Mouse (Mus musculus): ENCODE results near the gene Bcl2a1d. TPM values are rescaled to one million over a fixed set of nuclear protein-coding genes. Genes with fewer than 3 reads are reported as not detected.
A peak's percentile ranks its signal among the peaks of the same experiment; 100 is the strongest.
"Not testable (repeated sequence)": the region's sequence is repeated elsewhere in the genome, so short reads cannot be mapped to it uniquely, and the experiment has no call there.

Gene Bcl2a1d
- polyA plus RNA-seq (2015; fragmentation: Nextera tagmentation; extraction: Ambion mirVana), result 0.39 and 1.1 TPM in 2 replicates

DNA sequence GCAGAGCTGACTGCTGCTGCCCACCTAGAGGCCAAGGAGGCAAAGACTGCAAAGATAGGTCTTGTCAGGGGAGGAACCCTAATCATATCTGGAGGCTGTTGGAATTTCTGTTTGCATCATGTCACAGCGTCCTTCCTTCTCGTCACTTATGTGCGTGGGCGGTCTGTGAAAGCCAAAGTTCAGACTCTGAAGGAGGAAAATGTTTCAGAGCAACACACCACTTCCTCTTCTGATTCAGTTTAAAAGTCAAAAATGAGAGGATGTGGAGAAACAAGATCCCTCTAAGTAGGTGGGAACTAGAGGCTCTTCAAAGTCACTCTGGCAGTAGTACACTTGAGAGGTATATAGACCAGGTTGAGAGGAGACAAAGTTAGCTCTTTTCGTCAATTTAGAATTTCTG, at the start of gene Bcl2a1d:
Bcl2a1d (minus strand) TSS at position 187 of the 400 bp plus-strand sequence.
- H3K27me3 ChIP-seq; H3K9me3 ChIP-seq (replicated peaks); H3K36me3 ChIP-seq; H3K4me2 ChIP-seq; H3K9ac ChIP-seq; ATAC-seq (replicated peaks; ENCODE audit: insufficient number of reproducible peaks, insufficient read depth, low FRiP score, low read depth); H3K27ac ChIP-seq; H3K4me3 ChIP-seq; H3K4me1 ChIP-seq (replicated peaks): not testable (repeated sequence)
- 49% methylated on average over 5 of the region's 5 CpGs for WGBS

DNA sequence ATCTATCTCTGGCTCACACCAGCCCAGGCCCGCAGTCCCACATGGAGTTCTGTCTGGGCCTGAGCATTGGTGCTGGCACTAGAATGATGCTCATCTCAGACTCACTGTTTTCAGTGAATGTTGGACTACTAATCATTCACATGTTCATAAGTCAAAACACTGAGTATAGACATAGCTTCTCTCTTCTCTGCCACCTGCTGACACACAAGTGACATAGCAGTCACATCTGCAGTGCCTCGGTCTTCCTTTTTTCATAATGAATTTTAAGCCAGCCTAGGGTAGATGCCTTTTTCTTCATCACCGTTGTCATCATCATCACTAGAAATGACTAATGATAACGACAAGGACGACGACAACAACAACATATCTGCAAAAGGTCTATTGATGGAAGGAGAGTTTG, 38.5 kb upstream of the Bcl2a1d start:
- not testable (repeated sequence) for ATAC-seq (replicated peaks; ENCODE audit: insufficient number of reproducible peaks, insufficient read depth, low FRiP score, low read depth); H3K9me3 ChIP-seq (replicated peaks); H3K36me3 ChIP-seq; H3K4me2 ChIP-seq; H3K27ac ChIP-seq; H3K4me1 ChIP-seq (replicated peaks); H3K9ac ChIP-seq; H3K4me3 ChIP-seq; H3K27me3 ChIP-seq
- WGBS, result 79% methylated on average over 5 of the region's 6 CpGs

DNA sequence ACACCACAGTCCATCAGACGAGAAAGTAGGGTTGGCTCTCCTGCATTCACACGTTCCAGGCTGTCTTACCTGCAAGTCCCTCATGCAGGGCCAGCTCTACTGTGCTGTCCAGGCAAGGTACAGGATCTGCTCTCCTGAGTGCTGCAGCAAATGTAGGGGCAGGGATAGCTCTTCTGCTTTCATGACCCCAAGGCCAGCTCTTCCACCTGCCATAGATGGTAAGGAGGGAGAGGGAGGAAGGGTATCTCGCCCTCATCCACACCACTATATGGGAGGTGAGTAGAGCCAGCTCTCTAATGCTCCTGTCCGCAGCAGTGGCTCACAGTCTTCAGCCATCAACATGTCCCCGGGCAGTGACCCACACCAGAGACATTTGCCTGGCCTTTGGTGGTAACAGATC, 37.8 kb upstream of the Bcl2a1d start:
- not testable (repeated sequence) for H3K36me3 ChIP-seq; H3K4me1 ChIP-seq (replicated peaks); H3K9ac ChIP-seq; ATAC-seq (replicated peaks; ENCODE audit: insufficient number of reproducible peaks, insufficient read depth, low FRiP score, low read depth); H3K27me3 ChIP-seq; H3K9me3 ChIP-seq (replicated peaks); H3K4me3 ChIP-seq; H3K4me2 ChIP-seq; H3K27ac ChIP-seq
- 78% methylated on average over 4 of the region's 5 CpGs for WGBS

DNA sequence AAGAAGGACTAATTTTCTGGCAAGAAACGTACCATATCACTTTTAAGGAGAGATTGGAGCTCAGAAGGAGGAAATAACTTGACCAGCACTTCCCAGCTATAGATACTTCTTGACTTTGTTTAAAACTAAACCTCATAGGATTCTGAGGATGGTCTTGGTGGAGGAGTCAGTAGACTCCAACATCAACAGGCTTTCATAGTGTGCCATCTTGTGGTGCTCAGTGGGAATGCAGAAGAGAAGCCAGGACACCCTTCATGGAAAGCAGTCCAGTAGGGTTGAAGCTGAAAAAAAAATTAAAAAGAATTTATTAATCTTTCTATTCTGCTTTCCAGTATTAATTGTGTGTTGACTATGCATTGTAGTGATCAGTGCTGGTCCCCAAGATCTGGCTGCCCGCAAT, 15.0 kb upstream of the Bcl2a1d start:
- H3K27me3 ChIP-seq; H3K9me3 ChIP-seq (replicated peaks); H3K4me2 ChIP-seq; H3K4me3 ChIP-seq; H3K36me3 ChIP-seq; ATAC-seq (replicated peaks; ENCODE audit: insufficient number of reproducible peaks, insufficient read depth, low FRiP score, low read depth); H3K4me1 ChIP-seq (replicated peaks); H3K27ac ChIP-seq; H3K9ac ChIP-seq: not testable (repeated sequence)
- WGBS, result 33% methylated on average over 1 of the region's 2 CpGs

DNA sequence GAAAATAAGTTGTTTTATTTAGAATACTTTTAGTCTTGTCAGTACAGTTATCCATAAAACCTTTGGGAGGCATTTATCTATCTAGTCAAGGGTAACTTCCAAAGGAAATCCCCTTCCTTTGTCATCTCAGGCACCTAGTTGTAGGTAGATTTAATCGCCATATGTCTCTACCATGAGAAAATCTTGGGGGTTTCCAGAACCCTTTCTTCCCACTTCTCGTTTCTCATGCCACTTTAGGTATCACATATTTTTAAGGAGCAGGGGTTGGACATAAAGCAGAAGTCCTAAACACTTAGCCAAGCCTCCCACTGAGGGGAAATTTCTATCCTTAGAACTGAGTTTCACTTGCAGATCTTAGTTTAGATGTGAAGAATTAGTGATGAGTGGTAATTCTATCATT, 14.3 kb upstream of the Bcl2a1d start:
- not testable (repeated sequence) for H3K27me3 ChIP-seq; H3K9me3 ChIP-seq (replicated peaks); H3K27ac ChIP-seq; H3K4me1 ChIP-seq (replicated peaks); ATAC-seq (replicated peaks; ENCODE audit: insufficient number of reproducible peaks, insufficient read depth, low FRiP score, low read depth); H3K36me3 ChIP-seq; H3K4me3 ChIP-seq; H3K4me2 ChIP-seq; H3K9ac ChIP-seq
- 60% methylated on average over 1 of the region's 2 CpGs for WGBS

DNA sequence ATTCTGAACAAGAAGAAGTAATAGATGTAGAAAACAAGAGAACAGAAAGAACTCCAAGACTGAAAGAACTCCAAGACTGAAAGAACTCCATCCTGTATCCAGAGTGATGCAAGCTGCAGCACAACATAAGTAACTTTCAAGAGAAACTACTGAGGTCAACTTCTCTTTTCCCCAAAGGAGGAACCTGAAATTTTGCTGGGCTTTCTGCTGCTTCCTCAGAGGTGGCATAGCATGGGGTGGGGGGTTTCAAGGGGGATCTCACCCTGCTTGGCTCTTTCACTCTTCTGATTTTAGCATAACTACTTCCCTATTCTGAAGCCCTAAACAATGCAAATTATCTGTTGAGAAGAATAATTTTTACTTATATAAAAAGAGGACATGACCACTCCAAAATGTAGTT, 3.6 kb upstream of the Bcl2a1d start:
- H3K9me3 ChIP-seq (replicated peaks); H3K27ac ChIP-seq; H3K36me3 ChIP-seq; H3K4me1 ChIP-seq (replicated peaks); H3K4me3 ChIP-seq; H3K27me3 ChIP-seq; ATAC-seq (replicated peaks; ENCODE audit: insufficient number of reproducible peaks, insufficient read depth, low FRiP score, low read depth); H3K9ac ChIP-seq; H3K4me2 ChIP-seq: not testable (repeated sequence)

DNA sequence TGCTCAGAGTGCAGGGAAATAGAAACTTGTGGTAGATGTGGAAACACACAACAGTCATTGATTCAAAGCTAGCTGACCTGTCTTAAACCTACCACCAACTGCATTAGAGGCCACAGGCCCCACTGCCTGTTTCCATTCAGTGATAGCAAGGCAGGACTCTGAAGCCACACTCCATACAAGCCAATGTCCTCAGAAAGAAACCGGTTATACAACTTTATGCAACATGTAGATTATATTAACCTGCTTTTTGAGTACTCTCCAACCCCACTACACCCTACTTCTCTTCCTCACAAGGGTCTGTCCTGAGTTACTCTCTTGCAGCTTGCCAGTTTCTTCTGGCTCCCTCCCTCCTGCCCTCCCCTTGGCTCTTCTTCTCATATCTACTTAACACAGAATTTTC, 1.5 kb upstream of the Bcl2a1d start:
- WGBS, result 64% methylated on average over 1 of the region's 1 CpGs
- H3K4me2 ChIP-seq; H3K27ac ChIP-seq; H3K4me3 ChIP-seq; H3K27me3 ChIP-seq; H3K4me1 ChIP-seq (replicated peaks); H3K36me3 ChIP-seq; ATAC-seq (replicated peaks; ENCODE audit: insufficient number of reproducible peaks, insufficient read depth, low FRiP score, low read depth); H3K9me3 ChIP-seq (replicated peaks); H3K9ac ChIP-seq: not testable (repeated sequence)

DNA sequence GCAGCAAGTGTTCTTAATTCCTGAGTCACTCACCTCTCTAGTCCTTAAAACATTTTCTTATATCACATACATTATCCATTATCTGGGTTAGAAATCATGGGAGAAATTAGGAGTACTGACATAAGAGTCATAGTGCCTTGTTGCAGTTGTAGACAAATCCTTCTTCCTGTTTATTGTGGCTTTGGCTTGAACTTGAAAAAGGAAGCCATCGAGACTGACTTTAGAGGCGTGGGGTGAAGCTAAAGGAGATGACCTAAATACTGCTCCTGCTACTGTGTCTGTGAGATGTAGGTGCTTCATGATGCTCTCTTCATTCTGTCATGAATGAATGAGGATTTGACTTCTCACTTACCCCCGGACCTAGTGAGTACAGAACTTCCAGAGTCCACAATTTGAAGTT, 620 bp upstream of the Bcl2a1d start:
- not testable (repeated sequence) for H3K4me1 ChIP-seq (replicated peaks); H3K27me3 ChIP-seq; H3K4me2 ChIP-seq; H3K27ac ChIP-seq; H3K9ac ChIP-seq; H3K36me3 ChIP-seq; H3K4me3 ChIP-seq; ATAC-seq (replicated peaks; ENCODE audit: insufficient number of reproducible peaks, insufficient read depth, low FRiP score, low read depth); H3K9me3 ChIP-seq (replicated peaks)
- WGBS, result 69% methylated on average over 2 of the region's 3 CpGs

DNA sequence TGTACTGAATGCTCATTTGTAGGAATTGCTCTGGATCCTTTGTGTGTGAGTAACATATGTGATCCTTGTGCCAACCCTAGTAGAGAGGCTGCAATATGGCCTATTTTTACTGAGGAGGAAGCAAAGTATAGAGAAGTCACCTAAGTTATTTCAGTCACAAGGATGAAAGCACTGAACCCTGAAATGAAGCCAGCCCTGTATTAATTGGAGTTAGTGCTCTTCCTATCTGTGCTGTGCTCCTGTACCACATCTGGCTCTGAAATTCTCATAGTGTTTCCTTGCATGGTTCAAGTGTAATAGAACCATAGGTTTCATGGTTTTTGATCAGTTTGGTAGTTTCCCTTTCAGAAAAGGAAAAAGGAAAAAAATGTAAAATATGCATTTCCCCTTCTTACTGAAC, 3.4 kb downstream of the Bcl2a1d start:
- H3K27ac ChIP-seq; H3K4me2 ChIP-seq; ATAC-seq (replicated peaks; ENCODE audit: insufficient number of reproducible peaks, insufficient read depth, low FRiP score, low read depth); H3K9me3 ChIP-seq (replicated peaks); H3K27me3 ChIP-seq; H3K4me1 ChIP-seq (replicated peaks); H3K9ac ChIP-seq; H3K4me3 ChIP-seq; H3K36me3 ChIP-seq: not testable (repeated sequence)

DNA sequence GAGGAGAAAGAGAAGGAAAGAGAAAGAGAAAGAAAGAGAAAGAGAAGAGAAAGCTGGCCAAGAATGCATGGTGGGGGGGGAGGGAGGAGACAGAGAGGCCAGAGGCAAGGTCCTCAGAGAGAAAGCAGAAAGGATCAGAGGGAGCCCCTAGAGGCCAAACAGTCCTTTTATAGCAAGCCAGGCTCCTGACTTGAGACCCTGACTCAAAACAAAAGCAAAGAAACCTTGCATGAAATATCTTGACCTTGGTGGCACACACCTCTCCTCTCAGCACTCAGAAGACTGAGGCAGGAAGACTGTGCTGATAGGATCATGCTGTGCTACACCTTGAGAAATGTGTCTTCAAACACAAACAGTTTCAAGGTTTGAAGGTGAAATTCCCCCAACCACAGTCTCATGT, 10.1 kb downstream of the Bcl2a1d start:
- H3K9ac ChIP-seq; H3K4me2 ChIP-seq; H3K27ac ChIP-seq; H3K27me3 ChIP-seq; ATAC-seq (replicated peaks; ENCODE audit: insufficient number of reproducible peaks, insufficient read depth, low FRiP score, low read depth); H3K4me1 ChIP-seq (replicated peaks); H3K4me3 ChIP-seq; H3K9me3 ChIP-seq (replicated peaks); H3K36me3 ChIP-seq: not testable (repeated sequence)

DNA sequence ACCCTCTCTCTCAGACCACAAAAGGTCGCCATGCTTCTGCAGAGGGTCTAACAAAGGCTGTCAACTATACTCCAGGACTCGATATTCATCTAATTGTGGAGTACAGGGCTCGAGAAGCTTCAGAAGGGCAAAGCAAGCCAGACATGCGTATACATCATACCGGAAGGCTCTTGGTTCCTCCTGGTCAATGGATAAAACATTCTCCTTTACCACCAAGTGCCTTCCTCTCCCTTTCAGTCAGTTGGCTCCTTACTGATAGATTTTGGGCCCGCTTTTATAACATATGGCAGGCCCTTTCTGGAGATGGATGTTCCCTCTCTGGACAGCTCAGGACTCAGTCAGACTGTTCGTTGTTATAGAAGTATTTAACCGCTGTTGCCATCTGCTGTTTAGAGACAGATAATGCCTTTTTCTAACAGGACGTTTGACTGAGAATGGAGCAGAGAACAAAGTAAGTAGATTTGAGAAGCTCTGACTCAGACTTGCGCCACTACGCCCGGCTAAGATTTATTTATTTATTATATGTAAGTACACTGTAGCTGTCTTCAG, 11.7 kb downstream of the Bcl2a1d start, which contains the start of gene Mthfsl:
Mthfsl (minus strand) TSS at position 308 of the 549 bp plus-strand sequence.
- H3K4me3 ChIP-seq, result peak within 1 kb of the TSS; percentile 43
- not testable (repeated sequence) for H3K27me3 ChIP-seq; H3K9me3 ChIP-seq (replicated peaks); H3K4me1 ChIP-seq (replicated peaks); H3K9ac ChIP-seq; H3K36me3 ChIP-seq
- H3K4me2 ChIP-seq, result peak within 1 kb of the TSS; percentile 63
- ATAC-seq (replicated peaks; ENCODE audit: insufficient number of reproducible peaks, insufficient read depth, low FRiP score, low read depth), result peak; percentile 50; the same call in 1 of the 2 replicates
- WGBS, result 20% methylated on average over 11 of the region's 12 CpGs
- peak within 1 kb of the TSS; percentile 76 for H3K27ac ChIP-seq

DNA sequence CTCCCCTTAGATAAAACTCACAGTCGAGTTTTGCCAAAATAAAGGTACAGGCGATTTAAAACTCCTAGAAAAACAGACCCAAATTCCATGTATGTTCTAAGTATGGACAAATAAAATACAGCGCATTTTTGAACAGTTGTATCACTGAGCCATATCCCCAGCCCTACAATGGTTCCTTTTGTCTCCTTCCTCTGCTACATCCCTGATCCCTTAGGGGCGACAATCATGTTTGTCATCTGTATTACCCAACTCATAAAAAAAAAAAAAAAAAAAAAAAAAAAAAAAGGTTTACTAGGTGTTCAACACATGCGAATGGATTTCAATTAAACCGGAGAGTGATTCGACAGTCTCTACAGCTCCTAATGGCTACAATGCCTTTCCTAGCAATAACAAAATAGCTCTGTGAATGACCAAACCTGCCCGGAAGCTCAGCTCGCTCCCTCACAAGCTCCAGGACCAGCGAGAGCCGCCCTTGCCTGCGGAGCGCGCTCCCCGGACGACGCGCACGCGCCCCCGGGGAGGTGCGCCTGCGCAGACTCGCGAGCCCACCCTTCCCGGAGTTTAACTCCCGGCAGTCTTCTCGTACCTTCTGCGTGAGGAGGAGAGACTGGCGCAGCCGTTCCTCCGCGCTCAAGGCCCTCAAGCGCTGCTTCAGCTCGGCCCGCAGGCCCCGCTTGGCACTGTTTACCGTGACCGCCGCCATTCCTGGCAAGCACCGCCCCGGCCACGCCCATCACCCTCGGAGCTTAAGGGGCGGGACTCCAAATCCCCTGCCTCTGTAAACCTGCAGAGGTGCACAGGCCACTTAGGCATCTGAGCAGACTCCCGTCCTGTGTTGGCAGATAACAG, 12.4 kb downstream of the Bcl2a1d start:
- H3K4me1 ChIP-seq (replicated peaks); H3K9ac ChIP-seq; H3K9me3 ChIP-seq (replicated peaks); H3K36me3 ChIP-seq; H3K27me3 ChIP-seq: not testable (repeated sequence)
- Histone ChIP-seq H3K4me2 (peak overlapping the region; percentile 53), H3K4me3 (peak overlapping the region; percentile 43), H3K27ac (peak overlapping the region; percentile 73)
- 8% methylated on average over 18 of the region's 46 CpGs for WGBS
- peak; percentile 94 for ATAC-seq (replicated peaks; ENCODE audit: insufficient number of reproducible peaks, insufficient read depth, low FRiP score, low read depth)
